Mouse (Mus musculus) E14TG2a.4 (cell line): ENCODE results near the gene Fam3a.

Source experiments
- CTCF ChIP-seq: conservative IDR thresholded peaks from 2 replicates; pipeline ENCODE4 v1.5.1; 2014; ENCODE audit warnings: low read length
- NANOG ChIP-seq: IDR thresholded peaks from 2 replicates; pipeline ENCODE4 v1.6.1; 2014; ENCODE audit warnings: borderline replicate concordance, low read length, mixed read lengths
- POU5F1 ChIP-seq: IDR thresholded peaks from 2 replicates; pipeline ENCODE4 v1.6.1; 2014; ENCODE audit warnings: low read length, borderline replicate concordance

DNA sequence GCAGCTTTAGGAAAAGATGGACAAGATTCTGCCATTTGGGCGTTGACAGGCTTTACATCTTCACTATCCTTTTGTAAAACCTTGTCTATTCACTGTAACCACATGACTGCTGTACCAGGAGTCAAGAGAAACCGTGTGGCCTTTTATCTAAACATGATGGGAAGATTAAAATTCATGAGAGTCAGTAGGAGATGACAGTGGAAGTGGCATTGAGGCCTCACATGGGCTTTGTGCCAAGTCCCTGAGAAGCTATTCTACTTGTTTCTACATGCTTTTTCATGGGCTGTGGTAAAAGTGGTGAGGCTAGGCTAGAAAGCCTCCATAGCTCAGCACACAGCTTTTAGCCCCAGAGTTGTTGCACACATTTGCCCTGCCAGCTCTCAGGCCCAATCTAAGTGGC, 15.3 kb upstream of the Fam3a start:
- TF ChIP-seq CTCF (no peak), NANOG (no peak), POU5F1 (no peak)
